Mouse (Mus musculus) liver, postnatal 0 days (tissue): ENCODE data around the gene Slc35a1. TPM values are rescaled to one million over a fixed set of nuclear protein-coding genes. Genes with fewer than 3 reads are reported as not detected.

Experiments
- ATAC-seq: fragments of 200-750 bp; cut with Nextera tagmentation; 2 replicates; pipeline ENCODE4 v1.8.0; 2017; ENCODE audit warnings: mild to moderate bottlenecking, moderate library complexity
- DNase-seq: peaks from one replicate; pipeline ENCODE4 v3.0.0-alpha.2; 2016
- H3K27ac ChIP-seq: fragments of 300-500 bp; sonication (generic); 2 replicates; pipeline ENCODE4 v1.5.1; 2014; ENCODE audit warnings: antibody characterized with exemption, moderate library complexity, mild to moderate bottlenecking, low read depth
- H3K27me3 ChIP-seq: fragments of 300-500 bp; sonication (generic); 2 replicates; pipeline ENCODE4 v1.6.1; 2014; ENCODE audit warnings: low read length, control low read depth, mixed read lengths; ENCODE audit not compliant: insufficient read depth
- H3K36me3 ChIP-seq: fragments of 300-500 bp; sonication (generic); replicated peaks from 2 replicates; pipeline ENCODE4 v1.6.1; 2014; ENCODE audit warnings: mild to moderate bottlenecking, control low read depth, low read length, moderate library complexity, mixed read lengths; ENCODE audit not compliant: insufficient read depth
- H3K4me1 ChIP-seq: fragments of 300-500 bp; sonication (generic); 2 replicates; pipeline ENCODE4 v1.6.1; 2014; ENCODE audit warnings: antibody characterized with exemption, mild to moderate bottlenecking, control low read depth; ENCODE audit not compliant: insufficient read depth
- H3K4me2 ChIP-seq: fragments of 300-500 bp; sonication (generic); 2 replicates; pipeline ENCODE4 v1.6.1; 2014; ENCODE audit warnings: low read depth, mild to moderate bottlenecking, low read length, moderate library complexity, mixed read lengths
- H3K4me3 ChIP-seq: fragments of 300-500 bp; sonication (generic); 2 replicates; pipeline ENCODE4 v1.5.1; 2014; ENCODE audit warnings: low read depth, low read length
- H3K9ac ChIP-seq: fragments of 300-500 bp; sonication (generic); replicated peaks from 2 replicates; pipeline ENCODE4 v1.6.1; 2014; ENCODE audit warnings: mild to moderate bottlenecking, moderate library complexity
- H3K9me3 ChIP-seq: fragments of 300-500 bp; sonication (generic); 2 replicates; pipeline ENCODE4 v1.6.1; 2016; ENCODE audit warnings: mild to moderate bottlenecking, control low read depth, low read length, mixed read lengths
- CTCF ChIP-seq: sonication (generic); IDR thresholded peaks from 2 replicates; pipeline ENCODE4 v1.5.1; 2016; ENCODE audit warnings: antibody characterized with exemption, low read depth
- EP300 ChIP-seq: IDR thresholded peaks from 2 replicates; pipeline ENCODE4 v1.6.1; 2016; ENCODE audit warnings: antibody characterized with exemption, low read depth, mild to moderate bottlenecking
- WGBS: fragments of 180-500 bp; shearing (Covaris S2); extraction: QIAGEN DNeasy Blood & Tissue Kit; methylation state at CpG from one replicate; pipeline ENCODE4 v1.1.7; 2014; ENCODE audit not compliant: insufficient replicate concordance; 5-methylcytosine and 5-hydroxymethylcytosine counted together
- polyA plus RNA-seq: library from polyadenylated mRNA; unstranded; fragments of >200 nt; fragmentation: Nextera tagmentation; extraction: Ambion mirVana; gene quantifications from 2 replicates; pipeline ENCODE4 v1.2.1, GENCODE M21; 2015

Gene Slc35a1
- polyA plus RNA-seq, 1 experiment from 2014 or later = 12.3 TPM

DNA sequence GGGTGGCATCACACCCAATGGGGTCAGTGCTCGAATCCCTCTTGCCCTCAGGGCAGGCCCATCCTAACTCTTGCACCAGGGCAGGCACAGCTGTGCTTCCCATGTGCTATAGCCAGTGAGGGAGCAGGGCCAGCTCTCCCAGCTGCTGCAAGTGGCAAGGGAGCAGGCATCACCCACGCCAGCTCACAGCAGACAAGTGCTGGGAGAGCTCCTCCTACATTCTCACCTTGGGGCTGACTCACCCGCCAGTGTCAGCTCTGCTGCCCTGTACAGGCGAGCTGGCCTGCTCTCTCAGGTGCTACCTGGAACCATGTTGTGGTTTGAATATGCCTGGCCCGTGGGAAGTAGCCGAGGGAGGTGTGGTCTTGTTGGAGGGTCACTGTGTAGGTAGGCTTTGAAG is 25.3 kb downstream of the Slc35a1 start:
- Histone ChIP-seq H3K4me1 (no peaks in the 10 kb centered on the region), H3K36me3 (peaks cover 53% of the 10 kb centered on the region), H3K9me3 (no peaks in the 10 kb centered on the region), H3K27me3 (no peaks in the 10 kb centered on the region), H3K4me2 (no peak overlapping the region), H3K4me3 (no peak overlapping the region), H3K27ac (no peak overlapping the region), H3K9ac (no peak overlapping the region)
- DNase-seq = no peak
- 89% methylated on average over 6 of the region's 6 CpGs for WGBS
- no peak for ATAC-seq
- TF ChIP-seq CTCF (no peak), EP300 (no peak)

DNA sequence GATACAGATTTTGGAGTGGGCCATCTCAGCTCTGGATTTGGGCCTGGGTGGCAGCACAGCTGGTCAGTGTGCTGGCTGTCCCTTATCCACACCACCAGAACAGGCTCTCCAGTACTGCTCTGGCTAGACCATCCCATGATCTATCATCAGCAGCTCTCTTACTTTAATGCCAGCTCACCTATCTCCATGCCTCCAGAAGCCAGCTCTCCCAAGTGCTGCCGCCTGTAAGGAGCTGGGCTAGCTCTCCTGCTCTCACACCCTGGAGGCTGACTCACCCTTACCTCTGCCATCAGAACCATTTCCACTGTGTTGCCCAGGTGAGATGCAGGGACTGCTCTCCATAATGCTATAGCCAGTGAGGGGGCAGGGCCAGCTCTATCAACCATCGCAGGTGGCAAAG is 25.7 kb downstream of the Slc35a1 start:
- DNase-seq (no peak), ATAC-seq (no peak)
- H3K4me3 ChIP-seq = no peak overlapping the region
- WGBS = 90% methylated on average over 2 of the region's 2 CpGs
- no peak overlapping the region for H3K4me2 ChIP-seq
- H3K36me3 ChIP-seq = peaks cover 53% of the 10 kb centered on the region
- TF ChIP-seq EP300 = no peak
- H3K4me1 ChIP-seq = no peaks in the 10 kb centered on the region
- no peaks in the 10 kb centered on the region for H3K27me3 ChIP-seq
- H3K27ac ChIP-seq = no peak overlapping the region
- H3K9ac ChIP-seq = no peak overlapping the region
- no peaks in the 10 kb centered on the region for H3K9me3 ChIP-seq

DNA sequence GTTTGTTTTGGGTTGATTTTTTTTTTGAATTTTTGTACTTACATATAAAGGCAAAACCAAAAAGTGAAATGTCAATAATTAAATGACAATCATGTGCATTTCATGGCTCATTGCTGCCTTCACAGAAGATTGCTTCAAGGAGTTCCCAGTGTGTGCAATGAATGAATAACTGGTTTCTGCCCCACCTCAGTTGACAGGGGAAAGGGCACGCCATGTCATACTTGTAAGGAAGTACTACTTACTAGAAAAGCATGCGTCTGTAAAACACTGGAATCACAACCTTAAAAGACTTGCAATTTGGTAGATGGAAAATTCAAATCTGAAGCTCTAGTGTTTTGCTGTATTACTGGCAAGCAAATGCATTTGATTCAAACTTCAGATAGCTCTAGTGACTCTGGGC is 28.2 kb downstream of the Slc35a1 start:
- H3K4me1 ChIP-seq = no peaks in the 10 kb centered on the region
- no peak overlapping the region for H3K27ac ChIP-seq
- no peak overlapping the region for H3K9ac ChIP-seq
- H3K36me3 ChIP-seq = peaks cover 51% of the 10 kb centered on the region
- H3K27me3 ChIP-seq = no peaks in the 10 kb centered on the region
- ATAC-seq (no peak), DNase-seq (no peak)
- H3K4me2 ChIP-seq = no peak overlapping the region
- WGBS = 78% methylated on average over 2 of the region's 2 CpGs
- TF ChIP-seq CTCF (no peak), EP300 (no peak)
- H3K9me3 ChIP-seq = no peaks in the 10 kb centered on the region
- H3K4me3 ChIP-seq = no peak overlapping the region

DNA sequence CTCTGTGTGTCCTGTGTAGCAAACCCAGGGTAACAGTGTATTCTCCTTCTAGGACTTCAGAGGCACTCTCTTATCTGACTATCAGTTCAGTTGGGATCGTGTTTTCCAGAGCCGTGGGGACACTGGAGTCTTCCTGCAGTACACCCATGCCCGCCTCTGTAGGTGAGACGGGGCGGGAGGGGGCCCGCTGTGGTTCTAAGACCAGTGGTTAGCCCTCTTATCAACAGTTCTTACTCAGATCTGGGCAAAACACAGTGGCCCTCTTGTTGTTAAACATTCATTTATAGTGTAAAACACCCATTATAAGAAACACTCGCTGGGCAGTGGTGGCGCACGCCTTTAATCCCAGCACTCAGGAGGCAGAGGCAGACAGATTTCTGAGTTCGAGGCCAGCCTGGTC is 31.1 kb downstream of the Slc35a1 start:
- Histone ChIP-seq H3K27ac (no peak overlapping the region), H3K4me3 (no peak overlapping the region), H3K27me3 (no peaks in the 10 kb centered on the region), H3K4me1 (no peaks in the 10 kb centered on the region), H3K9me3 (no peaks in the 10 kb centered on the region), H3K4me2 (no peak overlapping the region), H3K9ac (no peak overlapping the region), H3K36me3 (peaks cover 48% of the 10 kb centered on the region)
- ATAC-seq = no peak
- TF ChIP-seq EP300 (no peak), CTCF (no peak)
- DNase-seq = no peak
- WGBS = 89% methylated on average over 10 of the region's 10 CpGs

DNA sequence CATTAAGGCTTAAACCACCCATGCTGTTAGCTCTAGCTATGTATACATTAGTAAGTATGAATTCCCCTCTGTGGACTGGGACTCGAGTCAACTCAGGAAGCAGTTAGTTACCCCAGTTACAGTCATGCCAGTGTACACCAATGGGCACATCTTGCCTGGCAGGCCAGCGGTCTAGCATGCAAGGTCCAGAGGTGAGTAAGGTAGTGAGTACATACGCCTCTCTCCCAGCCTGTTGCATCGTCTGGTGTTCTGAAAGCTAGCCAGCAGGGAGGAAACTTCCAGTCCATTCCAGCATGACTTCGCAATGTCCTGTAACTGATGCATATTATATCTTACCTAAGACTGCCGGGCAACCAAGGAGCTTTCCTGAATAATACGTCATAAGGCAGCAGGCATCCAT is 34.1 kb downstream of the Slc35a1 start:
- Histone ChIP-seq H3K4me3 (no peak overlapping the region), H3K9me3 (no peaks in the 10 kb centered on the region), H3K9ac (no peak overlapping the region), H3K36me3 (peaks cover 42% of the 10 kb centered on the region), H3K27ac (no peak overlapping the region), H3K27me3 (no peaks in the 10 kb centered on the region), H3K4me1 (no peaks in the 10 kb centered on the region), H3K4me2 (no peak overlapping the region)
- WGBS = 78% methylated on average over 7 of the region's 7 CpGs
- no peak for DNase-seq
- ATAC-seq = no peak
- TF ChIP-seq CTCF (no peak), EP300 (no peak)

DNA sequence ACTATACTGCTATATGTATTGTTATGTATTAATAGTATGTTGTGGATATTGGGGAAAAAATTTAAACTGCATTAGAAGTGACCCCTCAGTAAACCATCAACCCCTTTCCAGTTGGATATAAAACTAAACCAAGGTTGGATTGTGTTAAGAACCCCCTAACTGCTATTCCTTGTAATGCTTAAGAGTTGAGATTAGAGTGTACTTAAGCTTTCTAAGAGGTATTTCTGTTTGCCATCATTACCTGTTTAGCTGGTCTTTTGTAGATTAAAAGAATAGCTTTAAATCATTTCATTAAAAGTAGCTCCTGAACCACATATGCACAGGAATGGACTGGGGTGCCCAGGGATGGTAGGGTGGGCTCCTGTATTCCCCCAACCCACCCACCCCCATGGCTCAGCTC is 42.5 kb downstream of the Slc35a1 start:
- H3K4me2 ChIP-seq = no peak overlapping the region

DNA sequence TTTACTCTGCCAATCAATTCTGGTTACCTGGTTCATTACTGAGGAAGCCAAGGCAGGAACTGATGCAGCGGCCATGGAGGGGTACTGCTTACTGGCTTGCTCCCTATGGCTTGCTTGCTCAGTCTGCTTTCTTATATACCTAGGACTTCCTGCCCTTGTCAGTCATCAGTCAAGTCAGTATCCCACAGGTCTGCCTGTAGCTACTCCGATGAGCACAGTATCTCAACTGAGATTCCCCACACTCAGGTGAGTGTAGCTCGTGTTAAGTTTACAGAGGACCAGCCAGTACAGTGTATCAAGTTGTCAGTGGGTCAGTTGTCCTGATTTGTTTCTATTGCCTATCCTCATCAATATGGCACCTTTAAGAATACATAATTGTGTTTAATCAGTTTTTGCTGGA is 46.5 kb downstream of the Slc35a1 start:
- no peak for TF ChIP-seq EP300
- TF ChIP-seq CTCF = no peak
- WGBS = 87% methylated on average over 3 of the region's 3 CpGs
- H3K9ac ChIP-seq = no peak overlapping the region
- H3K4me3 ChIP-seq = no peak overlapping the region
- H3K4me2 ChIP-seq = no peak overlapping the region
- H3K4me1 ChIP-seq = no peaks in the 10 kb centered on the region
- H3K27me3 ChIP-seq = no peaks in the 10 kb centered on the region
- H3K36me3 ChIP-seq = peaks cover 26% of the 10 kb centered on the region
- ATAC-seq (no peak), DNase-seq (no peak)
- H3K27ac ChIP-seq = no peak overlapping the region
- H3K9me3 ChIP-seq = no peaks in the 10 kb centered on the region

More for the DNA sequence above, 42.5 kb downstream of the Slc35a1 start:
- DNase-seq = no peak
- H3K36me3 ChIP-seq = peaks cover 36% of the 10 kb centered on the region
- no peaks in the 10 kb centered on the region for H3K9me3 ChIP-seq
- TF ChIP-seq EP300 = no peak
- no peak for TF ChIP-seq CTCF
- H3K27me3 ChIP-seq = no peaks in the 10 kb centered on the region
- no peak overlapping the region for H3K9ac ChIP-seq
- H3K27ac ChIP-seq = no peak overlapping the region
- no peak overlapping the region for H3K4me3 ChIP-seq
- no peak for ATAC-seq
- no peaks in the 10 kb centered on the region for H3K4me1 ChIP-seq
